Mouse (Mus musculus): ENCODE results near the gene Cers6. TPM values are rescaled to one million over a fixed set of nuclear protein-coding genes. Genes with fewer than 3 reads are reported as not detected.

Gene Cers6
- polyA plus RNA-seq, 1 experiment from 2014 or later, result 74.4 TPM

DNA sequence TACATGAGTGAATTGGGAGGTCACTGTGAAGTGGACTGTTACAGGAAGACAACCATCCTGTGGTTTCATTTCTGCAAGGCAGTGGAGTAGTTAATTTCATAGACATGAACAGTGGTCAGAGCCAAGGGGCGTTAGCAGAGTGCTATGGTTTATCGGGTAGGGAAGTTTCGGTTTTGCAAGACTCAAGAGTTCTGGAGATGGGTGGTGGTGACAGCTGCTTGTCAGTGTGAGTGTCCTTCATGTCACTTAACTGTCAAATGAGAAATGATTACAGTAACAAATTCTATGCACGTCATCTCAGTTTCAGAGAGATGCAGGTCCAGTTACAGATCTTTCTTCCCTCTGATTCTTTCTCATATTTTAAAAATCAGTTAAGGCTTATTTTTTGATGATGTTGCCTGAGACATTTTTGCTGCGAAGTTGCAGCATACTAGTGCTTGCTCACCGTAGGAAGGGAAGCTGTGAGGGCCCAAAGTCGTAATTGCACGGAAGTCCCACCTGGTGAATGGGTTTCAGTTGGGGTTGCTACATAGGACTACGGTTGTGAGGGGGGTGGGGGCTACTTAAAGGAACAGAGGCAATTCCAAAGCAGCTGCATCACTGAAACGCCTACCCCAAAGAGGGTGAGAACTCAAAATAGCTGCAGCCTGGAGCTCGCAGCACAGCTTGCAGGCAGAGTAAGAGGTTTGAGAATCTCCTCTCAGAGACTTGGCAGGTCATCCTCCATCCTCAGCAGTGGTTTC, 46.7 kb downstream of the Cers6 start:
- ATAC-seq, result no peak
- 81% methylated on average over 11 of the region's 11 CpGs for WGBS
- Histone ChIP-seq H3K4me2 (ENCODE audit: low read length) (no peak overlapping the region), H3K4me1 (replicated peaks; ENCODE audit: control insufficient read depth, insufficient read depth, low read length) (no peaks in the 10 kb centered on the region), H3K36me3 (ENCODE audit: control insufficient read depth, insufficient read depth) (no peaks in the 10 kb centered on the region), H3K27me3 (replicated peaks; ENCODE audit: control insufficient read depth, insufficient read depth, low read length) (no peaks in the 10 kb centered on the region), H3K4me3 (replicated peaks; ENCODE audit: low read length) (no peak overlapping the region), H3K27ac (ENCODE audit: low read length) (no peak overlapping the region), H3K9ac (replicated peaks; ENCODE audit: low read depth, low read length) (no peak overlapping the region), H3K9me3 (ENCODE audit: control insufficient read depth, low read length) (no peaks in the 10 kb centered on the region)

DNA sequence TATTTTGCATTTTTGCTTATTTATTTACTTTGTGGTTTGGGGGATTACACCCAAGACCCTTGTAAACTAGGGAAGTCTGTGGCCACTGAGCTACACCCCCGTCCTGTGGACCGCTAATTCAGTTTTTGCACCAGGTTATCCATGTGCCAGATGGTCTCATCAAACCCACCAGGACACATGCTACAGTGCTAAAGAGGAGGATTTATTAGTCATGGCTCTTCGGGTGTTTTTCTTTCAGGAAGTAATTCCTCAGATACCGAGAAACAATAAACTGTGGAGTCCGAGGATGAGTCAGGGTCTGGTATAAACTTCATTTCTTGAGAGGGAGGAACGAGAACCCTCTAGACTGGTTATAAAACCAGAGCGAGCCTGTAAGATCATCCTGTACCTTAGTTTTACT, 49.5 kb downstream of the Cers6 start:
- no peak for ATAC-seq
- no peak overlapping the region for H3K4me3 ChIP-seq (replicated peaks; ENCODE audit: low read length)
- H3K27me3 ChIP-seq (replicated peaks; ENCODE audit: control insufficient read depth, insufficient read depth, low read length), result no peaks in the 10 kb centered on the region
- no peak overlapping the region for H3K4me2 ChIP-seq (ENCODE audit: low read length)
- H3K9me3 ChIP-seq (ENCODE audit: control insufficient read depth, low read length), result no peaks in the 10 kb centered on the region
- no peak overlapping the region for H3K27ac ChIP-seq (ENCODE audit: low read length)
- H3K9ac ChIP-seq (replicated peaks; ENCODE audit: low read depth, low read length), result no peak overlapping the region
- H3K36me3 ChIP-seq (ENCODE audit: control insufficient read depth, insufficient read depth), result no peaks in the 10 kb centered on the region
- WGBS, result 90% methylated on average over 7 of the region's 7 CpGs
- H3K4me1 ChIP-seq (replicated peaks; ENCODE audit: control insufficient read depth, insufficient read depth, low read length), result no peaks in the 10 kb centered on the region

DNA sequence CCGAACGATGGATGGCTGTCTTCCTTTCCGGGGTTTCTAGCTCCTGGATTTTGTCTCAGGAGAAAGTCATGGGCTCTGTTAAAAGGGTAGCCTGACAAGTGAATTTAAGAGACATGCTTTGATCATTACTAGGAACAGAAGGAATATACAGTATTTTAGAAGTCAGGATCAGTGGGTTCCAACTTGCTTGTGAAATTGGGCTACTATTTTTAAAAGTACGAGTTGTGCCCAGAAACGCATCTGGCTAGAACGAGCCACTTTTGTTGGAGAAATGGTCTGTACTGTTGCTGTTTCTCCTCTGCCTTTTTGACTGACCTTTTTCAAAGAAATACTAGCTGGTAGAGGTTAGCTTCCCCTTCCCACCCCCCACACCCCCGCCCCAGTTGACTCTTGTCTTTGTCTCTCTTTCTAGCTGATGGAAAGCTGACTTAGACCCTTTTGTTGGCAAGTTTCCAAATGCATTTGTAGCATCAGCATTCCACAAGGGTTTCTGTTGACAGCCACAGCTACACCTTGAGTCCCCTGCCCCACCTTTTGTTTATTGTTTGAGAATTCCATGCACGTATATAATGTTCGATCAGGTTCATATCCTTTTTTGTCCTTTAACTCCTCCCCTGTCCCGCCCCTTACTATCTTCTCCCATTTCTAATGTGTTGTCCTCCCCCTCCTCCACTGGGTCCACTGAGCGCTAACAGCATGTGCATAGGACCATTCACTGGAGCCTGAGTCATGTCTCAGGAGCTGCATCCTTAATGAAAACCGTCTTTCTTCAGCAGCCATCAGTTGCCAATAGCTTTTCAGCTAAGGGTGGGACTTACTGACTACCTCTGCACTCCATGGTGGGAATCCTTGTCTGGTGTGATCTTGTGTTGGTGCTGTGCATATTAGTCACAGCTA, 50.6 kb downstream of the Cers6 start:
- peak; percentile 27; the same call in 1 of the 2 replicates for ATAC-seq
- no peak overlapping the region for H3K27ac ChIP-seq (ENCODE audit: low read length)
- WGBS, result 85% methylated on average over 12 of the region's 12 CpGs
- H3K4me3 ChIP-seq (replicated peaks; ENCODE audit: low read length), result no peak overlapping the region
- H3K4me2 ChIP-seq (ENCODE audit: low read length), result no peak overlapping the region
- no peaks in the 10 kb centered on the region for H3K27me3 ChIP-seq (replicated peaks; ENCODE audit: control insufficient read depth, insufficient read depth, low read length)
- H3K9ac ChIP-seq (replicated peaks; ENCODE audit: low read depth, low read length), result no peak overlapping the region
- H3K4me1 ChIP-seq (replicated peaks; ENCODE audit: control insufficient read depth, insufficient read depth, low read length), result no peaks in the 10 kb centered on the region
- H3K9me3 ChIP-seq (ENCODE audit: control insufficient read depth, low read length), result no peaks in the 10 kb centered on the region
- no peaks in the 10 kb centered on the region for H3K36me3 ChIP-seq (ENCODE audit: control insufficient read depth, insufficient read depth)

DNA sequence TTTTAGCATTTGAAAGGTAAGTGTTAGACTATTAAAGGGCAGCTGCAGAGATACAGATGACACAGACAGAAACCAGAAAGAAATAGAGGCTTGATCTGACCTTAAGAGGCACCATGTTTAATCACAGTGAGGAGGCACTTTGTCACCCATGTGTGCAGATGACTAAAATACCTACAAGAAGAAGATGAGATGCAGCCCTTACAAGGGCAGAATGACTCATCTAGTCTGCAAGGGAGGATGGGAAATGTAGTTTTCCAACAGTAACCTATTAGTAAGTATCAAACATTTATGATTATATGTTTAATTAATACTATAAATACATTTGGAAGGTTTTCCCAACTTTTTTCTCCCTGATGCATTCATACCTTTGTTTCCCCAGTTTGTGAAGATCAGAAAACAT, 54.5 kb downstream of the Cers6 start:
- H3K9me3 ChIP-seq (ENCODE audit: control insufficient read depth, low read length), result no peaks in the 10 kb centered on the region
- H3K4me2 ChIP-seq (ENCODE audit: low read length), result no peak overlapping the region
- ATAC-seq, result no peak
- no peaks in the 10 kb centered on the region for H3K36me3 ChIP-seq (ENCODE audit: control insufficient read depth, insufficient read depth)
- no peaks in the 10 kb centered on the region for H3K27me3 ChIP-seq (replicated peaks; ENCODE audit: control insufficient read depth, insufficient read depth, low read length)
- no peaks in the 10 kb centered on the region for H3K4me1 ChIP-seq (replicated peaks; ENCODE audit: control insufficient read depth, insufficient read depth, low read length)
- no peak overlapping the region for H3K4me3 ChIP-seq (replicated peaks; ENCODE audit: low read length)
- no peak overlapping the region for H3K27ac ChIP-seq (ENCODE audit: low read length)
- H3K9ac ChIP-seq (replicated peaks; ENCODE audit: low read depth, low read length), result no peak overlapping the region

DNA sequence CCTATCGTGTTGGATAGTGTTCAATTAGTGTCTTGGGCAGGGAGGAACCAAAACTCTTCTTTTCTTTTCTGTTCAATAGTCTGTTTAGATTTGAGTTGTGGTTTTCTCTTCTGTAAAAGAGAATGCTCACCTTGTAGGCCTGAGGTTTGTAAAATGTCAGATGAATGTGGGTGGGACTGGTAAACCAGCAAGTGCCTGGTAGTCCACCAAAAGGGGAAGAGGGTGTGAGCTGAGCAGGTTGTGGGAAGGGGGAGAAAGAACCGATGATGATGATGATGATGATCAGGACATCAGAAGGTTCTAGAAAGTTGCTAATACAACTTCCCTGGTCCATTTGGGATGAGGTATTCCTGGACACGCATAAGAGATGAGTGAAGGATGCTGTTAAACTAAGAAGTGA, 55.1 kb downstream of the Cers6 start:
- ATAC-seq, result no peak

DNA sequence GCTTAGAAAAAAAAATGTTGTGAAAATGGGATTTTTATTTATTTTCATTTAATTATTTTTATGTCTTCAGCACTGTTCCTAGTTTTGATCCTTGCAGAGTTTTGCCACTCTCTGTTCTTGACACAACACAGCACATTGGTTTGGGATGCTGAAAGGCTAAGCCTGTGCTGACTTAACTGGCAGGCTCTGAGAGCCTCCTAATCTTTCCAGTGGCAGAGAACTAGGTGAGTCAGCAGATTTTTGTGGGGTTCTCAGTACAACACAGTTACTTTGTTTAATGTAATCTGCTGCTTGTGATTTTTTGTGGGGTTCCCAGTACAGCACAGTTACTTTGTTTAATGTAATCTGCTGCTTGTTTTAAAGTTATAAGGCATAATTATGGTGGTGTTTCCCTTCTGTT, 55.8 kb downstream of the Cers6 start:
- ATAC-seq, result no peak
- no peak overlapping the region for H3K4me3 ChIP-seq (replicated peaks; ENCODE audit: low read length)

More for the DNA sequence above, 55.1 kb downstream of the Cers6 start:
- WGBS, result 96% methylated on average over 3 of the region's 3 CpGs
- Histone ChIP-seq H3K36me3 (ENCODE audit: control insufficient read depth, insufficient read depth) (no peaks in the 10 kb centered on the region), H3K4me1 (replicated peaks; ENCODE audit: control insufficient read depth, insufficient read depth, low read length) (no peaks in the 10 kb centered on the region), H3K4me3 (replicated peaks; ENCODE audit: low read length) (no peak overlapping the region), H3K27ac (ENCODE audit: low read length) (no peak overlapping the region), H3K9me3 (ENCODE audit: control insufficient read depth, low read length) (no peaks in the 10 kb centered on the region), H3K9ac (replicated peaks; ENCODE audit: low read depth, low read length) (no peak overlapping the region), H3K27me3 (replicated peaks; ENCODE audit: control insufficient read depth, insufficient read depth, low read length) (no peaks in the 10 kb centered on the region), H3K4me2 (ENCODE audit: low read length) (no peak overlapping the region)

DNA sequence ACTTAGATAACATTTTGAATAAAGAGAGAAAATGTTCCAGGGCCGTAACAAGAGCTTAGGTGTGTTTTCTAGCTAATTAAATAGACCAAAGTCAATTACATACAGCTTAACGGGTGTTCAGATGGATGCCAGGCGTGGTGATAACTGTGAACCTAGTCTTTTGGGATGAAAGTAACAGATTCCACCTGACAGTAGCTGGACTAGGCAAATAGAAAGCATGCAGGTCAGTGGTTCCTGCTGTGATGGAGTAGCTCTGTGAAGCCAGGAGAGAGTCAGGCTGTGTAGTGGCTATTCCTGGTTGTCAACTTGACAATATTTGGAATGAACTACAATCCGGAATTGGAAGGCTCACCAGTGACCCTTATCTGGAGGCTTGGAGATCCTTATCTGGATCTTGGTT, 56.3 kb downstream of the Cers6 start:
- 85% methylated on average over 4 of the region's 4 CpGs for WGBS
- no peak for ATAC-seq
- Histone ChIP-seq H3K36me3 (ENCODE audit: control insufficient read depth, insufficient read depth) (no peaks in the 10 kb centered on the region), H3K9me3 (ENCODE audit: control insufficient read depth, low read length) (no peaks in the 10 kb centered on the region), H3K27me3 (replicated peaks; ENCODE audit: control insufficient read depth, insufficient read depth, low read length) (no peaks in the 10 kb centered on the region), H3K9ac (replicated peaks; ENCODE audit: low read depth, low read length) (no peak overlapping the region), H3K27ac (ENCODE audit: low read length) (no peak overlapping the region), H3K4me3 (replicated peaks; ENCODE audit: low read length) (no peak overlapping the region), H3K4me1 (replicated peaks; ENCODE audit: control insufficient read depth, insufficient read depth, low read length) (no peaks in the 10 kb centered on the region), H3K4me2 (ENCODE audit: low read length) (no peak overlapping the region)

More for the DNA sequence above, 55.8 kb downstream of the Cers6 start:
- no peaks in the 10 kb centered on the region for H3K9me3 ChIP-seq (ENCODE audit: control insufficient read depth, low read length)
- no peak overlapping the region for H3K27ac ChIP-seq (ENCODE audit: low read length)
- H3K4me2 ChIP-seq (ENCODE audit: low read length), result no peak overlapping the region
- H3K9ac ChIP-seq (replicated peaks; ENCODE audit: low read depth, low read length), result no peak overlapping the region
- H3K36me3 ChIP-seq (ENCODE audit: control insufficient read depth, insufficient read depth), result no peaks in the 10 kb centered on the region
- no peaks in the 10 kb centered on the region for H3K27me3 ChIP-seq (replicated peaks; ENCODE audit: control insufficient read depth, insufficient read depth, low read length)
- H3K4me1 ChIP-seq (replicated peaks; ENCODE audit: control insufficient read depth, insufficient read depth, low read length), result no peaks in the 10 kb centered on the region

DNA sequence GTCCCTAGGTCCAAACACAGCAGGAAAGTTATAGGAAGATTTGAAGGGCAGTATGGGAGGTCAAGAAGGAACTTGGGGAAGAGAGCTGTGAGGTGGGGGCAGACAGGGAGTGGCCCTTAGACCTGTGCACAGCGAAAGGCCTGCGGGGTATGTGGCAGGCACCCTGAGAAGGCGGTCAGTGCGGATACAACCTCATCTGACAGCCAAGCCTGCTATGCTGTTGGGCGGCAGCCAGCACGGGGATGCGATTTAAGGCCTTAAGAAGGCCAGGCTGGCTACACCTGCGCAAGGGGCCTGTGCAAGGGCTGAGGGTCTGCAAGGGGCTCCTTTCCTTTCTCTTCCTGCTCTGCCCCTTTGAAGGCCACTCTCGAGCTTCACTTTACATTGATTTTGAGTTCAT, 63.1 kb downstream of the Cers6 start:
- 73% methylated on average over 9 of the region's 9 CpGs for WGBS
- H3K9ac ChIP-seq (replicated peaks; ENCODE audit: low read depth, low read length), result no peak overlapping the region
- ATAC-seq, result no peak

DNA sequence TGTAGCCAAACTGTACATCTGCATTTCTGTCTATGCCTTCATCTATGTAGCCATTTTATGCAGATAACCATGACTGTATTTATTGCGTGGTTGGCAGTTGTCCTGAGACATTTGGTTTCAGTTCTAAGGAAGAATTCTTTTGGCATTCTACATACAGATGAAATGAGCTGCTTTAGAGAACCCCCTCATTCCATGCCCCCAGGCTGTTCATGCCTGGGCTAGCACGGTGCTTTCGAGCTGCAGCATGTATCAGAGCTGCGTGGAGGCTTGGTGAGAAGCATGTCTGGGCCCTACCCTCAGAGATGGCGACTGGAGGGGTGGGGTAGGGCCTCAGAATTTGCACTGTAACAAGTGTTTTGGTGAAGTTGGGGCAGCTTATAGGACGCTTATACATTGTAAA, 64.3 kb downstream of the Cers6 start:
- Histone ChIP-seq H3K9me3 (ENCODE audit: control insufficient read depth, low read length) (no peaks in the 10 kb centered on the region), H3K4me2 (ENCODE audit: low read length) (no peak overlapping the region), H3K4me3 (replicated peaks; ENCODE audit: low read length) (no peak overlapping the region), H3K36me3 (ENCODE audit: control insufficient read depth, insufficient read depth) (no peaks in the 10 kb centered on the region), H3K27me3 (replicated peaks; ENCODE audit: control insufficient read depth, insufficient read depth, low read length) (no peaks in the 10 kb centered on the region), H3K4me1 (replicated peaks; ENCODE audit: control insufficient read depth, insufficient read depth, low read length) (peaks cover 3% of the 10 kb centered on the region), H3K27ac (ENCODE audit: low read length) (peak overlapping the region; percentile 47; the same call in 1 of the 2 replicates), H3K9ac (replicated peaks; ENCODE audit: low read depth, low read length) (no peak overlapping the region)
- whole genome bisulfite sequencing, result 55% methylated on average over 6 of the region's 6 CpGs
- ATAC-seq, result peak; percentile 75

More for the DNA sequence above, 63.1 kb downstream of the Cers6 start:
- no peaks in the 10 kb centered on the region for H3K36me3 ChIP-seq (ENCODE audit: control insufficient read depth, insufficient read depth)
- peaks cover 3% of the 10 kb centered on the region for H3K4me1 ChIP-seq (replicated peaks; ENCODE audit: control insufficient read depth, insufficient read depth, low read length)
- H3K4me3 ChIP-seq (replicated peaks; ENCODE audit: low read length), result no peak overlapping the region
- no peak overlapping the region for H3K27ac ChIP-seq (ENCODE audit: low read length)
- H3K27me3 ChIP-seq (replicated peaks; ENCODE audit: control insufficient read depth, insufficient read depth, low read length), result no peaks in the 10 kb centered on the region
- H3K4me2 ChIP-seq (ENCODE audit: low read length), result no peak overlapping the region
- H3K9me3 ChIP-seq (ENCODE audit: control insufficient read depth, low read length), result no peaks in the 10 kb centered on the region
